Mouse (Mus musculus) CH12.LX (cell line): Measurements from ENCODE around the gene Map7d1.

Source experiments
- CTCF ChIP-seq, 2 experiments: IDR thresholded peaks in 1 of 2; conservative IDR thresholded peaks in 1 of 2; 2 replicates each; pipeline ENCODE4 v1.5.1; 2011 to 2012; ENCODE audit warnings: low read depth in 2 of 2, low read length in 2 of 2, improper control_type of control experiment in 1 of 2, inconsistent platforms in 1 of 2, mild to moderate bottlenecking in 1 of 2, moderate library complexity in 1 of 2
- EP300 ChIP-seq: IDR thresholded peaks from 2 replicates; pipeline ENCODE4 v1.6.1; 2011; ENCODE audit warnings: low read length, improper control_type of control experiment
- ETS1 ChIP-seq: conservative IDR thresholded peaks from 2 replicates; pipeline ENCODE4 v1.6.1; 2012; ENCODE audit warnings: low read depth, mild to moderate bottlenecking, inconsistent platforms, low read length, improper control_type of control experiment, moderate library complexity
- GABPA ChIP-seq: IDR thresholded peaks from 2 replicates; pipeline ENCODE4 v1.6.1; 2012; ENCODE audit warnings: low read depth, low read length, improper control_type of control experiment, inconsistent platforms; ENCODE audit not compliant: insufficient replicate concordance
- IRF4 ChIP-seq: IDR thresholded peaks from 2 replicates; pipeline ENCODE4 v1.6.1; 2014; ENCODE audit warnings: low read depth, mild to moderate bottlenecking, inconsistent platforms, low read length, improper control_type of control experiment
- NRF1 ChIP-seq: IDR thresholded peaks from 2 replicates; pipeline ENCODE4 v1.6.1; 2014; ENCODE audit warnings: low read depth, mild to moderate bottlenecking, inconsistent platforms, low read length, improper control_type of control experiment, moderate library complexity
- POLR2A ChIP-seq: IDR thresholded peaks from 2 replicates; pipeline ENCODE4 v1.6.1; 2011; ENCODE audit warnings: low read depth, mild to moderate bottlenecking, improper control_type of control experiment, low read length
- ZC3H11A ChIP-seq: IDR thresholded peaks from 2 replicates; pipeline ENCODE4 v1.6.1; 2012; ENCODE audit warnings: low read depth, mild to moderate bottlenecking, inconsistent platforms, low read length, improper control_type of control experiment

DNA sequence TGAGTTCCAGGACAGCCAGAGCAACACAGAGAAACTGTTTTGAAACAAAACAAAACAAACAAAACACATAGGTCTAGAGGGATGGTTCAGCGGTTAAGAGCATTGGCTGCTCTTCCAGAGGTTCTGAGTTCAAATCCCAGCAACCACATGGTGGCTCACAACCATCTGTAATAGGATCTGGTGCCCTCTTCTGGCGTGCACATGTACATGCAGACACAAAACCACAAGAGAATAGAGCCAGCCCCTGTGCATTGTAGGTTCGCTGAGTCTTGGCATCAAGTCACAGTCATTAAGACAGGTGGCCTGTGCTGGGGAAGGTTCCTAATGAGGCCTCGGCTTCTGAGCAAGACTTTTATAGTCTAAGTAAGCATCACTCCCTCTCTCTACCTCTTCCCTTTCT lies 47.7 kb upstream of the Map7d1 start:
- peak in 1 of 2 experiments; percentile 50; a peak in 2 of 4 replicates for TF ChIP-seq CTCF (conservative IDR thresholded peaks at IDR 0.05 in 1 of 2, IDR thresholded peaks at IDR 0.05 in 1 of 2; ENCODE audit: low read depth in 2 of 2, low read length in 2 of 2)
- TF ChIP-seq GABPA: no peak
- TF ChIP-seq POLR2A: no peak
- TF ChIP-seq ZC3H11A: no peak
- TF ChIP-seq ETS1: no peak
- TF ChIP-seq IRF4: no peak
- TF ChIP-seq EP300: no peak
- TF ChIP-seq NRF1: no peak
